Mouse (Mus musculus): ENCODE results near the gene Myoz2.

Gene Myoz2

GRCm38 (mm10) chr3:123034752-123035151, at the start of gene Myoz2:
Gene Myoz2 (minus strand): TSS chr3:123035015.
- no peak for DNase-seq (ENCODE audit: low read depth, low spot score)

- no peak for DNase-seq (ENCODE audit: low read depth, low spot score)
Observed at GRCm38 (mm10) chr3:123081665-123082064, 46.9 kb upstream of the Myoz2 start.

- DNase-seq (ENCODE audit: low read depth, low spot score), result no peak
Observed at GRCm38 (mm10) chr3:123080943-123081342, 46.1 kb upstream of the Myoz2 start.

GRCm38 (mm10) chr3:123080017-123080725, 45.4 kb upstream of the Myoz2 start:
- DNase-seq (ENCODE audit: low read depth, low spot score), result no peak

- no peak for DNase-seq (ENCODE audit: low read depth, low spot score)
Observed at GRCm38 (mm10) chr3:123075759-123076158, 40.9 kb upstream of the Myoz2 start.

GRCm38 (mm10) chr3:123075034-123075433, 40.2 kb upstream of the Myoz2 start:
- DNase-seq (ENCODE audit: low read depth, low spot score), result no peak

GRCm38 (mm10) chr3:123073351-123073750, 38.5 kb upstream of the Myoz2 start:
- DNase-seq (ENCODE audit: low read depth, low spot score), result no peak

GRCm38 (mm10) chr3:123072472-123072871, 37.7 kb upstream of the Myoz2 start:
- no peak for DNase-seq (ENCODE audit: low read depth, low spot score)

- DNase-seq (ENCODE audit: low read depth, low spot score), result peak; percentile 58
Observed at GRCm38 (mm10) chr3:123070996-123071395, 36.2 kb upstream of the Myoz2 start.

GRCm38 (mm10) chr3:123066836-123067235, 32.0 kb upstream of the Myoz2 start:
- no peak for DNase-seq (ENCODE audit: low read depth, low spot score)

- DNase-seq (ENCODE audit: low read depth, low spot score), result no peak
Observed at GRCm38 (mm10) chr3:123065466-123065865, 30.7 kb upstream of the Myoz2 start.

- no peak for DNase-seq (ENCODE audit: low read depth, low spot score)
Observed at GRCm38 (mm10) chr3:123064186-123064585, 29.4 kb upstream of the Myoz2 start.

GRCm38 (mm10) chr3:123061931-123062330, 27.1 kb upstream of the Myoz2 start:
- no peak for DNase-seq (ENCODE audit: low read depth, low spot score)

GRCm38 (mm10) chr3:123058832-123059231, 24.0 kb upstream of the Myoz2 start:
- DNase-seq (ENCODE audit: low read depth, low spot score), result no peak

GRCm38 (mm10) chr3:123054178-123054577, 19.4 kb upstream of the Myoz2 start:
- DNase-seq (ENCODE audit: low read depth, low spot score), result no peak

- DNase-seq (ENCODE audit: low read depth, low spot score), result peak; percentile 17
Observed at GRCm38 (mm10) chr3:123053192-123053938, 18.6 kb upstream of the Myoz2 start.

GRCm38 (mm10) chr3:123042308-123042707, 7.5 kb upstream of the Myoz2 start:
- no peak for DNase-seq (ENCODE audit: low read depth, low spot score)

- DNase-seq (ENCODE audit: low read depth, low spot score), result no peak
Observed at GRCm38 (mm10) chr3:123033804-123034203, 1.0 kb downstream of the Myoz2 start.

GRCm38 (mm10) chr3:123025634-123026033, 9.2 kb downstream of the Myoz2 start:
- no peak for DNase-seq (ENCODE audit: low read depth, low spot score)

- no peak for DNase-seq (ENCODE audit: low read depth, low spot score)
Observed at GRCm38 (mm10) chr3:123024496-123025234, 10.2 kb downstream of the Myoz2 start.

GRCm38 (mm10) chr3:123018792-123019191, 16.0 kb downstream of the Myoz2 start:
- no peak for DNase-seq (ENCODE audit: low read depth, low spot score)

- DNase-seq (ENCODE audit: low read depth, low spot score), result no peak
Observed at GRCm38 (mm10) chr3:123013476-123013875, 21.3 kb downstream of the Myoz2 start.

All from ZHBTc4 (cell line).